Mouse (Mus musculus) testis, adult 2 months (tissue): ENCODE measurements at regions not wholly inside any gene's neighbourhood (a gene's known extent, or its start where the extent isn't known, plus 50 kb on each side); places are given as distances from the start of the nearest gene placed in this dataset.
"Not testable (repeated sequence)": the region's sequence is repeated elsewhere in the genome, so short reads cannot be mapped to it uniquely, and the experiment has no call there.

Experiments
- H3K27ac ChIP-seq: fragments of 200-500 bp; 2 replicates; pipeline ENCODE4 v1.5.1; 2012; ENCODE audit warnings: low read depth, low read length; ENCODE audit not compliant: control insufficient read depth, insufficient read depth
- H3K27me3 ChIP-seq: fragments of 200-500 bp; 2 replicates; pipeline ENCODE4 v1.6.1; 2012; ENCODE audit warnings: mild to moderate bottlenecking, low read length, moderate library complexity; ENCODE audit not compliant: control insufficient read depth, insufficient read depth
- H3K36me3 ChIP-seq: fragments of 200-500 bp; 2 replicates; pipeline ENCODE4 v1.6.1; 2012; ENCODE audit warnings: mild to moderate bottlenecking, low read length; ENCODE audit not compliant: control insufficient read depth, insufficient read depth
- H3K4me1 ChIP-seq: fragments of 200-500 bp; 2 replicates; pipeline ENCODE4 v1.6.1; 2012; ENCODE audit warnings: low read length; ENCODE audit not compliant: control insufficient read depth, insufficient read depth
- H3K4me3 ChIP-seq: fragments of 200-500 bp; 2 replicates; pipeline ENCODE4 v1.5.1; 2012; ENCODE audit warnings: low read depth, mild to moderate bottlenecking, low read length, moderate library complexity, mixed read lengths; ENCODE audit not compliant: control insufficient read depth
- CTCF ChIP-seq: fragments of 200-500 bp; IDR thresholded peaks from 2 replicates; pipeline ENCODE4 v1.5.1; 2012; ENCODE audit warnings: low read depth, mild to moderate bottlenecking, inconsistent platforms, low read length, moderate library complexity; ENCODE audit not compliant: control insufficient read depth, insufficient read depth, insufficient replicate concordance
- POLR2A ChIP-seq: fragments of 200-500 bp; IDR thresholded peaks from 2 replicates; pipeline ENCODE4 v1.6.1; 2012; ENCODE audit warnings: low read depth, mild to moderate bottlenecking, inconsistent platforms, low read length, moderate library complexity; ENCODE audit not compliant: control insufficient read depth

GRCm38 (mm10) chr15:8782131-8782507 is 71.6 kb upstream of the Slc1a3 start:
- no peak overlapping the region for H3K27ac ChIP-seq
- H3K36me3 ChIP-seq: no peaks in the 10 kb centered on the region
- no peaks in the 10 kb centered on the region for H3K27me3 ChIP-seq
- no peak for TF ChIP-seq CTCF
- no peak for TF ChIP-seq POLR2A
- H3K4me1 ChIP-seq: peaks cover 2% of the 10 kb centered on the region; the same call in 1 of the 2 replicates
- no peak overlapping the region for H3K4me3 ChIP-seq

- H3K4me1 ChIP-seq: peaks cover 2% of the 10 kb centered on the region; the same call in 1 of the 2 replicates
These were observed 70.9 kb upstream of the Slc1a3 start for GRCm38 (mm10) chr15:8781159-8782130.

GRCm38 (mm10) chr15:8780371-8780866 is 69.9 kb upstream of the Slc1a3 start:
- no peak for TF ChIP-seq POLR2A
- Histone ChIP-seq H3K4me1 (peaks cover 2% of the 10 kb centered on the region; the same call in 1 of the 2 replicates), H3K27ac (no peak overlapping the region), H3K27me3 (no peaks in the 10 kb centered on the region), H3K4me3 (no peak overlapping the region), H3K36me3 (no peaks in the 10 kb centered on the region)

More at GRCm38 (mm10) chr15:8781159-8782130, 70.9 kb upstream of the Slc1a3 start:
- Histone ChIP-seq H3K27ac (no peak overlapping the region), H3K36me3 (no peaks in the 10 kb centered on the region), H3K27me3 (no peaks in the 10 kb centered on the region), H3K4me3 (peak overlapping the region; percentile 26)
- TF ChIP-seq POLR2A (no peak), CTCF (no peak)

GRCm38 (mm10) chr15:8767624-8768571 is 57.3 kb upstream of the Slc1a3 start:
- no peak for TF ChIP-seq CTCF
- no peak for TF ChIP-seq POLR2A
- H3K4me3 ChIP-seq: no peak overlapping the region
- no peaks in the 10 kb centered on the region for H3K27me3 ChIP-seq
- no peaks in the 10 kb centered on the region for H3K4me1 ChIP-seq
- H3K27ac ChIP-seq: no peak overlapping the region
- H3K36me3 ChIP-seq: no peaks in the 10 kb centered on the region

GRCm38 (mm10) chr15:8766208-8766607 is 55.6 kb upstream of the Slc1a3 start:
- not testable (repeated sequence) for H3K27me3 ChIP-seq, H3K27ac ChIP-seq, H3K36me3 ChIP-seq, H3K4me3 ChIP-seq, H3K4me1 ChIP-seq

- no peak for TF ChIP-seq CTCF
- no peak for TF ChIP-seq POLR2A
- Histone ChIP-seq H3K27ac (no peak overlapping the region), H3K36me3 (no peaks in the 10 kb centered on the region), H3K27me3 (no peaks in the 10 kb centered on the region), H3K4me1 (no peaks in the 10 kb centered on the region), H3K4me3 (no peak overlapping the region)
These were observed 51.2 kb upstream of the Slc1a3 start for GRCm38 (mm10) chr15:8761741-8762271.

GRCm38 (mm10) chr15:8761132-8761531 is 50.6 kb upstream of the Slc1a3 start:
- no peak overlapping the region for H3K27ac ChIP-seq
- no peak overlapping the region for H3K4me3 ChIP-seq
- H3K36me3 ChIP-seq: no peaks in the 10 kb centered on the region
- TF ChIP-seq POLR2A (no peak), CTCF (no peak)
- no peaks in the 10 kb centered on the region for H3K27me3 ChIP-seq
- H3K4me1 ChIP-seq: no peaks in the 10 kb centered on the region
